Mouse (Mus musculus): ENCODE data around the gene Mbtps1. TPM values are rescaled to one million over a fixed set of nuclear protein-coding genes. Genes with fewer than 3 reads are reported as not detected.

Gene Mbtps1
- total and polyA plus RNA-seq, 3 experiments, result 40.2 to 108 (median 98.7) TPM

- H3K27me3 ChIP-seq (ENCODE audit: insufficient read depth, low read length), result no peaks in the 10 kb centered on the region
Observed at GRCm38 (mm10) chr8:119575366-119575726, 16.8 kb upstream of the Mbtps1 start.

GRCm38 (mm10) chr8:119574437-119575365, 16.2 kb upstream of the Mbtps1 start, which contains the start of the genes Hsdl1 and Dnaaf1:
Hsdl1 (minus strand) TSS chr8:119575183.
Dnaaf1 (plus strand) TSS chr8:119575235.
- Histone ChIP-seq H3K27me3 (ENCODE audit: insufficient read depth, low read length) (no peaks in the 10 kb centered on the region), H3K4me3 (ENCODE audit: low read depth, low read length) (peak within 1 kb of the TSS; percentile 85), H3K9me3 (replicated peaks) (no peaks in the 10 kb centered on the region), H3K36me3 (replicated peaks) (peaks cover 35% of the 10 kb centered on the region), H3K4me1 (ENCODE audit: insufficient read depth, low read depth, low read length) (peaks cover 82% of the 10 kb centered on the region)
- DNase-seq (ENCODE audit: low spot score) (peak; percentile 92), ATAC-seq (ENCODE audit: extremely low read depth, insufficient number of reproducible peaks, low FRiP score, poor library complexity, severe bottlenecking) (peak; percentile 36)
- TF ChIP-seq GATA2 (IDR thresholded peaks at IDR 0.05; ENCODE audit: borderline replicate concordance, low read depth, low read length) (no peak), CTCF (IDR thresholded peaks at IDR 0.05; ENCODE audit: low read depth, low read length) (no peak), TAL1 (conservative IDR thresholded peaks at IDR 0.05; ENCODE audit: low read depth, low read length) (no peak), POLR2AphosphoS5 (IDR thresholded peaks at IDR 0.05; ENCODE audit: insufficient replicate concordance, low read depth, low read length) (no peak), GATA1 (IDR thresholded peaks at IDR 0.05; ENCODE audit: borderline replicate concordance, low read length) (no peak)

More at GRCm38 (mm10) chr8:119575366-119575726, 16.8 kb upstream of the Mbtps1 start:
- ATAC-seq (ENCODE audit: extremely low read depth, insufficient number of reproducible peaks, low FRiP score, poor library complexity, severe bottlenecking) (no peak), DNase-seq (ENCODE audit: low spot score) (no peak)
- no peaks in the 10 kb centered on the region for H3K9me3 ChIP-seq (replicated peaks)
- peaks cover 28% of the 10 kb centered on the region for H3K36me3 ChIP-seq (replicated peaks)
- peak overlapping the region; percentile 85 for H3K4me3 ChIP-seq (ENCODE audit: low read depth, low read length)
- H3K4me1 ChIP-seq (ENCODE audit: insufficient read depth, low read depth, low read length), result peaks cover 83% of the 10 kb centered on the region
- TF ChIP-seq GATA2 (IDR thresholded peaks at IDR 0.05; ENCODE audit: borderline replicate concordance, low read depth, low read length) (no peak), POLR2AphosphoS5 (IDR thresholded peaks at IDR 0.05; ENCODE audit: insufficient replicate concordance, low read depth, low read length) (no peak), TAL1 (conservative IDR thresholded peaks at IDR 0.05; ENCODE audit: low read depth, low read length) (no peak), CTCF (IDR thresholded peaks at IDR 0.05; ENCODE audit: low read depth, low read length) (no peak), GATA1 (IDR thresholded peaks at IDR 0.05; ENCODE audit: borderline replicate concordance, low read length) (no peak)

- ATAC-seq (ENCODE audit: extremely low read depth, insufficient number of reproducible peaks, low FRiP score, poor library complexity, severe bottlenecking), result no peak
- Histone ChIP-seq H3K4me3 (ENCODE audit: low read depth, low read length) (peak overlapping the region; percentile 31; the same call in 1 of the 2 replicates), H3K4me1 (ENCODE audit: insufficient read depth, low read depth, low read length) (peaks cover 65% of the 10 kb centered on the region)
Observed at GRCm38 (mm10) chr8:119572411-119572810, 13.9 kb upstream of the Mbtps1 start.

GRCm38 (mm10) chr8:119571135-119571534, 12.6 kb upstream of the Mbtps1 start:
- no peaks in the 10 kb centered on the region for H3K9me3 ChIP-seq (replicated peaks)
- no peak for DNase-seq (ENCODE audit: low spot score)
- peaks cover 67% of the 10 kb centered on the region for H3K36me3 ChIP-seq (replicated peaks)
- ATAC-seq (ENCODE audit: extremely low read depth, insufficient number of reproducible peaks, low FRiP score, poor library complexity, severe bottlenecking), result no peak
- H3K27me3 ChIP-seq (ENCODE audit: insufficient read depth, low read length), result no peaks in the 10 kb centered on the region
- peaks cover 60% of the 10 kb centered on the region for H3K4me1 ChIP-seq (ENCODE audit: insufficient read depth, low read depth, low read length)
- no peak for TF ChIP-seq GATA1 (IDR thresholded peaks at IDR 0.05; ENCODE audit: borderline replicate concordance, low read length)
- H3K4me3 ChIP-seq (ENCODE audit: low read depth, low read length), result no peak overlapping the region

More at GRCm38 (mm10) chr8:119572411-119572810, 13.9 kb upstream of the Mbtps1 start:
- no peaks in the 10 kb centered on the region for H3K9me3 ChIP-seq (replicated peaks)
- peaks cover 56% of the 10 kb centered on the region for H3K36me3 ChIP-seq (replicated peaks)
- no peaks in the 10 kb centered on the region for H3K27me3 ChIP-seq (ENCODE audit: insufficient read depth, low read length)
- TF ChIP-seq GATA1 (IDR thresholded peaks at IDR 0.05; ENCODE audit: borderline replicate concordance, low read length), result no peak
- no peak for TF ChIP-seq CTCF (IDR thresholded peaks at IDR 0.05; ENCODE audit: low read depth, low read length)
- TF ChIP-seq TAL1 (conservative IDR thresholded peaks at IDR 0.05; ENCODE audit: low read depth, low read length), result no peak
- TF ChIP-seq GATA2 (IDR thresholded peaks at IDR 0.05; ENCODE audit: borderline replicate concordance, low read depth, low read length), result no peak
- no peak for TF ChIP-seq POLR2AphosphoS5 (IDR thresholded peaks at IDR 0.05; ENCODE audit: insufficient replicate concordance, low read depth, low read length)
- no peak for DNase-seq (ENCODE audit: low spot score)

- no peak overlapping the region; the same call in 1 of the 2 replicates for H3K4me3 ChIP-seq (ENCODE audit: low read depth, low read length)
- H3K9me3 ChIP-seq (replicated peaks), result no peaks in the 10 kb centered on the region
- no peaks in the 10 kb centered on the region for H3K27me3 ChIP-seq (ENCODE audit: insufficient read depth, low read length)
- DNase-seq (ENCODE audit: low spot score), result no peak
- no peak for TF ChIP-seq TAL1 (conservative IDR thresholded peaks at IDR 0.05; ENCODE audit: low read depth, low read length)
- no peak for TF ChIP-seq POLR2AphosphoS5 (IDR thresholded peaks at IDR 0.05; ENCODE audit: insufficient replicate concordance, low read depth, low read length)
- TF ChIP-seq GATA1 (IDR thresholded peaks at IDR 0.05; ENCODE audit: borderline replicate concordance, low read length), result no peak
- TF ChIP-seq CTCF (IDR thresholded peaks at IDR 0.05; ENCODE audit: low read depth, low read length), result no peak
- no peak for TF ChIP-seq GATA2 (IDR thresholded peaks at IDR 0.05; ENCODE audit: borderline replicate concordance, low read depth, low read length)
- peaks cover 79% of the 10 kb centered on the region for H3K36me3 ChIP-seq (replicated peaks)
- ATAC-seq (ENCODE audit: extremely low read depth, insufficient number of reproducible peaks, low FRiP score, poor library complexity, severe bottlenecking), result no peak
- H3K4me1 ChIP-seq (ENCODE audit: insufficient read depth, low read depth, low read length), result peaks cover 49% of the 10 kb centered on the region
Observed at GRCm38 (mm10) chr8:119569881-119570280, 11.3 kb upstream of the Mbtps1 start.

GRCm38 (mm10) chr8:119568951-119569350, 10.4 kb upstream of the Mbtps1 start:
- ATAC-seq (ENCODE audit: extremely low read depth, insufficient number of reproducible peaks, low FRiP score, poor library complexity, severe bottlenecking) (no peak), DNase-seq (ENCODE audit: low spot score) (no peak)
- H3K4me1 ChIP-seq (ENCODE audit: insufficient read depth, low read depth, low read length), result peaks cover 43% of the 10 kb centered on the region
- H3K27me3 ChIP-seq (ENCODE audit: insufficient read depth, low read length), result no peaks in the 10 kb centered on the region
- no peaks in the 10 kb centered on the region for H3K9me3 ChIP-seq (replicated peaks)
- TF ChIP-seq CTCF (IDR thresholded peaks at IDR 0.05; ENCODE audit: low read depth, low read length), result no peak
- TF ChIP-seq TAL1 (conservative IDR thresholded peaks at IDR 0.05; ENCODE audit: low read depth, low read length), result no peak
- TF ChIP-seq GATA1 (IDR thresholded peaks at IDR 0.05; ENCODE audit: borderline replicate concordance, low read length), result no peak
- no peak for TF ChIP-seq POLR2AphosphoS5 (IDR thresholded peaks at IDR 0.05; ENCODE audit: insufficient replicate concordance, low read depth, low read length)
- no peak for TF ChIP-seq GATA2 (IDR thresholded peaks at IDR 0.05; ENCODE audit: borderline replicate concordance, low read depth, low read length)
- H3K36me3 ChIP-seq (replicated peaks), result peaks cover 89% of the 10 kb centered on the region
- no peak overlapping the region for H3K4me3 ChIP-seq (ENCODE audit: low read depth, low read length)
